Mouse (Mus musculus) lung, postnatal 0 days (tissue): ENCODE results near the gene Col6a3.

Source experiments
- CTCF ChIP-seq: IDR thresholded peaks from 2 replicates; pipeline ENCODE4 v1.5.1; 2016; ENCODE audit warnings: antibody characterized with exemption, mild to moderate bottlenecking
- EP300 ChIP-seq: IDR thresholded peaks from 2 replicates; pipeline ENCODE4 v1.6.1; 2016; ENCODE audit warnings: antibody characterized with exemption, mild to moderate bottlenecking, control low read depth

GRCm38 (mm10) chr1:90855880-90856279, 12.1 kb upstream of the Col6a3 start:
- TF ChIP-seq CTCF (no peak), EP300 (no peak)
